Mouse (Mus musculus) spleen, postnatal 10 days (tissue): Measurements from ENCODE around the gene I830077J02Rik.
"Not testable (repeated sequence)": the region's sequence is repeated elsewhere in the genome, so short reads cannot be mapped to it uniquely, and the experiment has no call there.

Experiments used
- DNase-seq, 2 experiments: peaks; one replicate each; pipeline ENCODE4 v3.0.0; 2021 to 2022; ENCODE audit warnings: low spot score in 2 of 2

Gene I830077J02Rik

GRCm38 (mm10) chr3:105918355-105918745 lies 14.1 kb downstream of the I830077J02Rik start:
- no peak for DNase-seq

DNA sequence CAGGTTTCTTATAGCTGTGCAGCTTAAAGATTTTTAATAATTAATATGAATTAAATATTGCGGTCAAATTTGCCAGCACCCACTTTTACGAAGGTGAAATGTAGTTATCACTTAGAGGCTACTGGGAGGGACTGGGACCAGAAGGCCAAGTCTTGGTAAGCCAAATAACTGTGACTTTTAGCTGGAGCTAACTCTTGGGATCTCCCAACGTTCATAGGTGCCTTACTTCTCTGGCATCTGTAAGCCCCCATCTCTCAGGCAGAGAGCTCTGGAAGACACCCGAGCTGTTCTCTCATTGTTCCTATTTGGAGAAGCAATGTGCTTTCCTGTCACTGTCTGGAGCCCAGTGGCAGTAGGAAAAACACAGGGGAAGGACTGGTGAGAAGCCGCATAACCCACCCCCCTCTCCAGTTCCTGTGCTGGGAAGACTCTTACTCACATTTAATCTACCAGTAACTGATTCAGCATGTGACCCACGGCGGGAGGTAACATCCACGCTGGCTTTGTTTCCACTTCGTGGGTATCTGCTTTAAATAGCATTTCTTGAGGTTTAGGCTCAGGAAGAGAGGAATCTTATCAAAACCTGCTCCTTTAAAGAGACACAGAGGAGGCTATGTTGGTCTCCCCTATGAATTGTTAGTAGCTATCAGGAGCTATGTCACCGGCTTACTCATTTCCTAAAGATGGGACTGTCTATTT lies 14.7 kb downstream of the I830077J02Rik start:
- no peak for DNase-seq

- not testable (repeated sequence) for DNase-seq
These were observed 16.0 kb downstream of the I830077J02Rik start for GRCm38 (mm10) chr3:105916455-105916854.

DNA sequence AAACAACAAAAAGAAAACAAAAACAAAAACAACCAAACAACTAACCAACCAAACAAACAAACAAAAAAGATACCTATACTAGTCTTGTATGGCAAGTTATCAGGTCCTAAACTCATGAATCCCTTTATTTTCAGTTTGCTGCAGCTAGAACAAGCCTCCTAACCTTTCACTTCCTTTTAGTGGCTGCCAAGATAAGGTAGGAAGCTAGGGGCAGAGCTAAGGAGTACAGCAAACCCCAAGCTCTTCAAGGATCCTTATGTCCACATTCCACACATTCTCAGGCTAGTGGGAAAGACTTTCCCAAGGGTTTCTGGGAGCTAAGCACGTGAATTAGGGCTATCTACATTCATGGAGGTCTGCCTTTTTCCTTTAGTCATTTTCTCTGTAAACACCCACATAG lies 17.2 kb downstream of the I830077J02Rik start:
- no peak for DNase-seq

- no peak for DNase-seq
These were observed 18.4 kb downstream of the I830077J02Rik start for GRCm38 (mm10) chr3:105913839-105914681.

DNA sequence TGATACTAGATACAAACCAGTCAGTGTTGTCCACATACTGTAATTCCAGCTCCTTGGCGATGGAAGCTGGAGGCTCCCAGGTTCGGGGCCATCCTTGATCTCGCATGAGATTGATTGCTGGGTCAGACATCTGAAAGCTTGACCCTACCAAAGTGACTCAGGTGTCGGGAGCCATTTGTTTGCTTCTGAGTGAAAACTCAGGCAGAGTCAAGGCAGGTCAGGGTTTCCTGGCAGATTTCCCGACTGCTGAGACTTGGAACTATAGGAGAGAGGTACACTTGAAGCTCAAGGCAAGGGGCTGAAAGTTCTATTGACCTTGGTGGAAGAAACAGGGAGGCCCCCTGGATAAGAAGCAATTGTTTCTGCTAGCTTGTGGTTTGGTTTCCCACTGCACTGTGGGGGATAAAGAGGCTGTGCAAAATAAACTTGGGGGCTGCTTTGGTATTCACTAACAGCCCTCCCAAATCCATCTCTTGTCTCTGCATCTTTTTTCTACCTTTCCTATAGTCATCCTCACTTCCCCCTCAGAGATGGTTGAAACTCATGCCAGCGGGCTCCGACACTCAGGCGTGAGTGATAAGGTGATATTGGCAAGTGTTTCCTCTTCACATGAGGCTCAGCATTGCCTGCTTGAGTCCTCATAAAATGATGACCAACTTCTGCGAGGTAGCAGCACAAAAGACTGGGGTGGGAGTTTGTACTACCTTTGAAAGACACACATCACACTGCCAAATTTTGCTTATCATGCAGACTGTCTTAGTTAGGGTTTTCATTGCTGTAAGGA lies 20.2 kb downstream of the I830077J02Rik start:
- DNase-seq, result no peak

DNA sequence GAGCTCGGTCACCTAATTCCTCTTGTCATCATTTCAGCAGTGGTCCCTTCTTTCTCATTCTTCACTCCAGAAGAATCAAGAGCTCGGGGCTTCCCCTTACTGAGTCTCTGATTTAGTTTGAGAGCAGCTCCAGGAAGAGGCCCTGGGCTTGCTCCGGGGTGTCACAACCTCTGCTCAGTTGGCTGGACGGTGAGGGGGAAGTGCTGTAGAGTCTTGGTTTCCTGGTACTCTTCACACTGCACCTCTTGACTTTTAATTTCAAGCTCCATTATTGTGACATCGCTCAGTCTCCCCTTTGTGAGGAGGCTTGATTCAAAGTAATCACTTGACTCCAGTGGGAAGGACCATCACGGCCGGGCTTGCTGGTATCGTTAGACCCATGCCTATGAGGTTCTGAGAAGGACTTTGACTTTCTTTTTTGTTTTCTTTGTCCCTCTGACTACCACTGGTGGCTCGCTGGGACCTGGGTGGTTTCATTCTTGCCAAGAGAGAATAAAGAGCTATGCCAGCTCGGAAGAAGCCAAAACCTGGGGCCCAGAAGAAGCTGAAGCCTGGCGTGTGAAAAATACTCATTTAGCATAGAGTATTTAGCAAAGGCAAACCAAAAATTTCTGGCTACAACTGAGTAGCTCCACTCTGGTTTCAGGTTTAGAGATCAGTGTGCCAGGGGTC lies 21.8 kb downstream of the I830077J02Rik start:
- peak in 1 of 2 experiments; percentile 57 for DNase-seq

DNA sequence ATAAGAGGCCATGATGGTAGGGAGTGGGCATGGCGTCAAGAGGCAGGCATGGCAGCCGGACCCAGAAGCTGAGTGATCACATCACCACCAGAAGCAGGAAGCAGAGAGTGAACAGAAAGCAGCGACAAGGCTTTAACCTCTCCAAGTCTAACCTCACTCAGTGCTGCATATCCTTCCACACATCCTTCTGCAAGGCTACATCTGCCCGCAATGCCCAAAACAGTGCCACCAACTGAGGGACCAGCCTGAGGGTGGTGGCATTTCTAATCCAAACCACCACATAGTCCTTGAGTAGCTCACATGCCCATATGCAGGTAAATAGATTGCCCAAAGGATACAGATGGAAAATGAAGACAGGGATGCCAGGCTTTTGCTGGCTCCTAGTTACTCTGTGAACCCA lies 23.5 kb downstream of the I830077J02Rik start:
- peak in 1 of 2 experiments; percentile 6 for DNase-seq

DNA sequence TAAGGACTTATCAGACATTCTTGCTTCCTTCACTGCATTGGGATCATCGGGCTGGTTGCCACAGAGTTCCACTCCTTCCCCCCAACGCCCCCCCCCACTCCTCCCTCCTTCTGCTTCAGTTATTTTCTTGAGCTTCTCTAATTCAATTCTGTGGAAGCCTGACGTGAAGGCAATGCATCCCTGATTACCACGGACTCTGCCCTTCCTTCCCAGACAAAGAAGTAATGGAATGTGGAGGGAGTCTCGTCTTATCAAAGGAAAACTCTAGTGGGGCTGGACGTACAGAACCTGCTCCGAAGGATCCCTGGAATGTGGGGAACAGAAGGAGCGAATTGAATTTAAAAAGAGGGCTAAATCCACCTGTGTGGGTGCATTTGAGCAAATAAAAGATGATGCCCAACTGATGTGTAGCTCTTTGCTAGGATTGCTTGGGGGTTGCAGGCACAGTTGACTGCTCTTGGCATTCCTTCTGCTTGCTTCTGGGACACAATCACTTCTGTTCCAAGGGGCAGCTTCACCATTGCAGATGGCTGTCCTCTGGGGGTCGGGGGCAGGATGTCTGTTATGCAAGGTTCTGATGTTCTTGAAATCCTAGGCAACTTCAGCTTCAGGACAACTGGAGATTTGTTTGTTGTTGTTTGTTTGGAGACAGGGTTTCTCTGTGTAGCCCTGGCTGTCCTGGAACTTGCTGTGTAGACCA lies 24.4 kb downstream of the I830077J02Rik start:
- DNase-seq, result peak in 1 of 2 experiments; percentile 10

DNA sequence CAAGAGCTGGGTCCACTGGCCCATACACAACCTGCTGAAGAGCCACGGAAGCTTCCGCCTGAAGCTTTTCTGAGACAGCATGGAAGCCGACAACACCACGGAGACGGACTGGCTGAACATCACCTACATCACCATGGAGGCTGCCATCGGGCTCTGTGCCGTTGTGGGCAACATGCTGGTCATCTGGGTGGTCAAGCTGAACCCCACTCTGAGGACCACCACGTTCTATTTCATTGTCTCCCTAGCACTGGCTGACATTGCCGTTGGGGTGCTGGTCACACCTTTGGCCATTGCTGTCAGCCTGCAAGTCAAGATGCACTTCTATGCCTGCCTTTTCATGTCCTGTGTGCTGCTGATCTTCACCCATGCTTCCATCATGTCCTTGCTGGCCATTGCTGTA lies 27.7 kb downstream of the I830077J02Rik start:
- DNase-seq, result no peak

GRCm38 (mm10) chr3:105904213-105904612 lies 28.3 kb downstream of the I830077J02Rik start:
- no peak for DNase-seq

- no peak for DNase-seq
These were observed 31.0 kb downstream of the I830077J02Rik start for GRCm38 (mm10) chr3:105901468-105901867.

DNA sequence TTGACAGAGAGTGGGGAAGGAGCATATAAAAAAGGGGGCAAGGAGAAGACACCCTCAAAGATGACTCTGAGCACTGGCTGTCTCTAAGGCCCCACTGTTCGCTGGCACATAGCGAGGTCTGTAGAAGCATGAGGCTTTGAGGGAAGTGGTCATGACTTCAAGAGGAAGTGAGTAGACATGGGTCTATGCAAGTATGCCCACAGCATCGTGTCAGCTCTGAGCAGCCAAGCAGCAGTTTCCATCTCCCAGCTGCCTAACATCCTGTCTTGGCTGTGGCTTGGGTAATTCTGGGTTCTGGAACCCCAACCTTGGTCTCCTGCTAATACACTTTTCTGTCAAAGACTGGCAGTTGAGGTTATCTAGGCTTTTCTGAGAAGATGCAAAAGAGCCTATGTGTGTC lies 31.7 kb downstream of the I830077J02Rik start:
- peak in 1 of 2 experiments; percentile 56 for DNase-seq

DNA sequence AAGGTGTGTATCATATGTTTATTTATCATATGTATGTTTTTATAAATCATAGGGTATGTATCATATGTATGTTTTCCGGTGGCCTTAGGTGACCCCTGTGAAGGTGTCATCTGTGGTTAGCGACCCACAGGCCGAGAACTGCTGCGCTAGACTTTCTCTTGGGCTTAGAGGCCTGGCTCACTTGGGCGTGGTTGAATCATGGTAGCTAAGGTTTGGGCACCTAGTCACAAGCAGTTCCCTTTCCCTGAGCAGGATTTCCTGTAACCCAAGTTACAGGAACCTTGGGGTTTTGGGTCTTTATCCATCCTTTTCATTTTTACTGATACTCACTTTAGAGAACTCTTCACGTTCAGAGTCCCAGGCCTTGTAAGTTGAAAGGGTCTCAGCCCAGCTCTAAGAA lies 32.2 kb downstream of the I830077J02Rik start:
- no peak for DNase-seq

DNA sequence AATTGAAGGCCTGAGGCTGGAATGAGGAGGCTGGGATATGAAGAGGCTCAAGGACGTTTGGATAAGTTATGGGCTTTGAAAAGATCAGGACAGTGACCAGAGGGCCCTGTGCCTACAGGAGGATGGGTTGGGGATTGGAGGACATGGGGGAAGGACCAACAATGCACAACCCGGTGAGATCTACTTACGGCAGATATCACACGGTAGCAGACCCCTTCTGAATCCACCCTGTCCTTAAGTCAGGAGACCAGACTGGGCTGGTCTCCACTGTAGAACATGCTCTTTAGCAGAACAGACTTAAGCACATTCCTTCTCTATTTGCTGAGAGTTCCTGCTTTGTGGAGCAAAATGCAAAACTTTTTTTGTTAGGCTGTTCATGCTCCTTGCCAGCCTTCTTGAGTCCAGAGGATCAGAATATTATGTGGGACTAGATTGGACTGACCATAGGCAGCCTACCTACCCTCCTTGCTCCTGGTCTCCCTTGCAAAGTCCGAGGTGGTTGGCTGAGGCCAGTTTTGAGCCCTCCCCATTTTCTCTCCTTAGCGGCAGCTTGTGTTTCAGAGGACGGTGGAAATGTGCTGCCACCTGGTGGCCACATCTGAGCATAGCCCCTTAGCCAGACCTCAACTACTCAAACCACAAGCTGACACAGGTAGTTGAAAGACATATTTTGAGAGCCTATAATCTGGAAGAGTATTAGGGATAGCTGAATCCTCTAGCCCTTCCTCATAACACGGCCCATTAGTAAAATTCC lies 32.9 kb downstream of the I830077J02Rik start:
- peak; percentile 82 to 87 for DNase-seq

DNA sequence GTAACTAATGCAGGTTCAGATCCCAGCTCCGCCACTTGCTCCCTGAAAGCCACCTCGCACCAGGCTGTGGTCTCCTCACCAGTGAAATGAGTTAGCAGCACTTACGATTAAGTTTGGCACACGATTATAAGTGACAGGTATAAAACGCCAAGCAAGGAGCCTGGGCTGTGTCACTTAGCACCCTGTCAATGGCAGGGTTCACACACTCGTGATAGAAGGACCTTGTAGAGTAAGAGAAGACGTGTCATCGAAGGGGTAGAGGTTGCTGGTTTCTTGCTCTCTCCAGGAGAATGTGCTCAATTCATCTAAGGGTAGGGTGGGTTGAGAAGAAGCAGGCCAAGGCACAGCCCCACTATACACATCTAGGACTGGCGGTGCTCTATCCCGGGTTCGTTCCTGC lies 33.6 kb downstream of the I830077J02Rik start:
- no peak for DNase-seq

- DNase-seq, result no peak
These were observed 34.1 kb downstream of the I830077J02Rik start for GRCm38 (mm10) chr3:105898325-105898724.

DNA sequence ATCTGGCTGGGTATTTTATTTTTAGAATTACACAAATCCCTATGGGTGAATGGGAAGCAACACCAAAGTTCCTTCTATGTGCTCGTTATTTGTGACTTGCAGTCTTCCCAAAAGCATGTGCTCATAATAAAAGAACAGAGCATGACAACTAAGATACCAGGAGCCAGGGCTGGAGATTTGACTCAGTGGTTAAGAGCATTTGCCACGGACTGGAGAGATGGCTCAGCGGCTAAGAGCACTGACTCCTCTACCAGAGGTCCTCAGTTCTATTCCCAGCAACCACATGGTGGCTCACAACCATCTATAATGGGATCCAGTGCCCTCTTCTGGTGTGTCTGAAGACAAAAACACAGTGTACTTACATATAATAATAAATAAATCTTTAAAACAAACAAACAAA lies 35.7 kb downstream of the I830077J02Rik start:
- DNase-seq, result no peak

- peak; percentile 72 to 90 for DNase-seq
These were observed 37.6 kb downstream of the I830077J02Rik start for GRCm38 (mm10) chr3:105894601-105895592.
